Mouse (Mus musculus) ES-Bruce4 (cell line): ENCODE results near the gene St6galnac3. TPM values are rescaled to one million over a fixed set of nuclear protein-coding genes. Genes with fewer than 3 reads are reported as not detected.

Experiments
- H3K27ac ChIP-seq: 2 replicates; pipeline ENCODE4 v1.5.1; 2012; ENCODE audit warnings: low read length, inconsistent platforms; ENCODE audit not compliant: insufficient read depth
- H3K27me3 ChIP-seq: 2 replicates; pipeline ENCODE4 v1.6.1; 2012; ENCODE audit warnings: mild to moderate bottlenecking, low read length, inconsistent platforms; ENCODE audit not compliant: control insufficient read depth, poor library complexity, insufficient read depth, severe bottlenecking
- H3K36me3 ChIP-seq: 2 replicates; pipeline ENCODE4 v1.6.1; 2012; ENCODE audit warnings: inconsistent platforms, mild to moderate bottlenecking, low read length, moderate library complexity; ENCODE audit not compliant: control insufficient read depth, poor library complexity, insufficient read depth, severe bottlenecking
- H3K4me1 ChIP-seq: one replicate; pipeline ENCODE4 v1.8.1; 2011; ENCODE audit warnings: low read length; ENCODE audit not compliant: control insufficient read depth, insufficient read depth
- H3K4me3 ChIP-seq: 2 replicates; pipeline ENCODE4 v1.5.1; 2011; ENCODE audit warnings: low read depth, mild to moderate bottlenecking, low read length
- H3K9ac ChIP-seq: 2 replicates; pipeline ENCODE4 v1.6.1; 2012; ENCODE audit warnings: low read depth, mild to moderate bottlenecking, inconsistent platforms; ENCODE audit not compliant: poor library complexity, severe bottlenecking
- H3K9me3 ChIP-seq: replicated peaks from 2 replicates; pipeline ENCODE4 v1.6.1; 2012; ENCODE audit warnings: mild to moderate bottlenecking, low read length, inconsistent platforms; ENCODE audit not compliant: control insufficient read depth, poor library complexity, insufficient read depth, severe bottlenecking
- CTCF ChIP-seq: IDR thresholded peaks from one replicate; pipeline ENCODE4 v1.8.1; 2011; ENCODE audit warnings: low read depth, low read length
- EP300 ChIP-seq: IDR thresholded peaks from 2 replicates; pipeline ENCODE4 v1.6.1; 2011; ENCODE audit warnings: low read depth, low read length; ENCODE audit not compliant: insufficient read depth
- POLR2A ChIP-seq: IDR thresholded peaks from one replicate; pipeline ENCODE4 v1.8.1; 2011; ENCODE audit warnings: low read length; ENCODE audit not compliant: insufficient read depth
- polyA plus RNA-seq: library from polyadenylated mRNA; stranded (reverse); fragments of >200 nt; gene quantifications from 2 replicates; pipeline ENCODE4 v1.2.4, GENCODE M21; 2011; ENCODE audit warnings: low read depth; ENCODE audit not compliant: missing spikeins, insufficient read depth, insufficient read length

St6galnac3 gene
- polyA plus RNA-seq, 1 experiment = 4.8 TPM

DNA sequence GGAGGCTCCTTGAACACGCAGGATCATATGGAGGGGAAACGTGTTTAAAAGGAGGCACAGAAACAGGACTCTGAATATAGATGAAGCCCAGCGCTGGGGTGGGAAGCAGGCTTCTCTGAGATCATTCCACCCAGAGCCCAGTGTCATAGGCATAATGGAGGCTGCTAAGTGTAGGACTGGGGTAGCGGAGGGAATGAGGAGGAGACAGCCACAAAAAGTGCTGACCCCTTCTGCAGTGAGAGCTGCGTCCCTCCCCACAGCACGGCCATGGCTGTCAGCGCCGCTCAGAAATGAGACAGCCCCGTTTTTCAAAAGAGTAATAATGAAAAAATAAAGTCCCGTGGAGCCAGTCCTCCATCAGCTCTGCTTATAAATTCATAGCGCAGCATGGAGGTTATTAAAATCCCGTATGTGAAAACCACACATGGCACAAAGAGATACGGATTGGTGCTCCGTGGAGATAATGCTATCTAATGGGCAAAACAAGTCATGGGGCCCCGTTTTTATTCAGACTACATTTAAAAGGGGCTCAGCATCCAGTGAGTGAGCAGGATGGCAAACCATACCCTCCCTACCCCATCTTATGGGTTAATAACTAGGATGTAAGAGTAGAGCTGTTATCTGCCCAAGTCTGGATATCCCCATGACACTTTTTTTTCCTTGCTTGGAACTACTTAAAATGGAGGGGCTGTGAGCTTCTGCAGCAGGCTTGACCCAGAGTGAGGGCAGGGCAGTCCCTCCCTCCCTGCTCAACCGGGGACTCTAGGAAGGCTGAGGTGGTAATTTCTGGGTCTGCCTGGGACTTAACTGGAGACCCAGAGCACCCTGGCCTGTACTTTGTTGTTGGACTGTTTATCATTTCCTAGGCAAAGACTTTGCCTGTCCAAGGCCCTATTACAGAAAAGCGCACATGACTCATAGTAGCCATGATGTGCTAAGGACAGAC is 288.6 kb downstream of the St6galnac3 start:
- H3K27me3 ChIP-seq = no peaks in the 10 kb centered on the region
- no peak for TF ChIP-seq EP300
- no peak for TF ChIP-seq POLR2A
- TF ChIP-seq CTCF = no peak
- no peak overlapping the region for H3K9ac ChIP-seq
- no peaks in the 10 kb centered on the region for H3K9me3 ChIP-seq
- no peak overlapping the region for H3K27ac ChIP-seq
- H3K36me3 ChIP-seq = no peaks in the 10 kb centered on the region
- no peak overlapping the region for H3K4me3 ChIP-seq
- H3K4me1 ChIP-seq = no peaks in the 10 kb centered on the region

GRCm38 (mm10) chr3:153433010-153433409 is 292.0 kb downstream of the St6galnac3 start:
- no peak overlapping the region for H3K9ac ChIP-seq
- H3K27ac ChIP-seq = no peak overlapping the region
- H3K36me3 ChIP-seq = no peaks in the 10 kb centered on the region
- no peaks in the 10 kb centered on the region for H3K4me1 ChIP-seq
- H3K27me3 ChIP-seq = no peaks in the 10 kb centered on the region
- H3K9me3 ChIP-seq = no peaks in the 10 kb centered on the region
- no peak for TF ChIP-seq EP300
- no peak for TF ChIP-seq CTCF
- TF ChIP-seq POLR2A = no peak
- H3K4me3 ChIP-seq = no peak overlapping the region

- Histone ChIP-seq H3K9ac (no peak overlapping the region), H3K27ac (no peak overlapping the region), H3K27me3 (no peaks in the 10 kb centered on the region), H3K4me3 (no peak overlapping the region), H3K9me3 (no peaks in the 10 kb centered on the region), H3K4me1 (no peaks in the 10 kb centered on the region), H3K36me3 (no peaks in the 10 kb centered on the region)
- TF ChIP-seq EP300 = no peak
- TF ChIP-seq POLR2A = no peak
- no peak for TF ChIP-seq CTCF
Observed at GRCm38 (mm10) chr3:153432053-153432816, 292.7 kb downstream of the St6galnac3 start.

- no peak for TF ChIP-seq EP300
- no peak for TF ChIP-seq CTCF
- TF ChIP-seq POLR2A = no peak
- Histone ChIP-seq H3K27ac (no peak overlapping the region), H3K36me3 (no peaks in the 10 kb centered on the region), H3K4me3 (no peak overlapping the region), H3K4me1 (no peaks in the 10 kb centered on the region), H3K9me3 (no peaks in the 10 kb centered on the region), H3K27me3 (no peaks in the 10 kb centered on the region), H3K9ac (no peak overlapping the region)
Observed at GRCm38 (mm10) chr3:153429840-153430239, 295.1 kb downstream of the St6galnac3 start.

- TF ChIP-seq CTCF (no peak), EP300 (no peak), POLR2A (no peak)
- no peaks in the 10 kb centered on the region for H3K9me3 ChIP-seq
- no peak overlapping the region for H3K27ac ChIP-seq
- H3K4me3 ChIP-seq = no peak overlapping the region
- no peaks in the 10 kb centered on the region for H3K27me3 ChIP-seq
- H3K4me1 ChIP-seq = no peaks in the 10 kb centered on the region
- no peaks in the 10 kb centered on the region for H3K36me3 ChIP-seq
- no peak overlapping the region for H3K9ac ChIP-seq
Observed at GRCm38 (mm10) chr3:153421918-153422290, 303.1 kb downstream of the St6galnac3 start.
